Comparison of ENCODE assay signal across 26 mouse cellular contexts in the genomic region with DNA sequence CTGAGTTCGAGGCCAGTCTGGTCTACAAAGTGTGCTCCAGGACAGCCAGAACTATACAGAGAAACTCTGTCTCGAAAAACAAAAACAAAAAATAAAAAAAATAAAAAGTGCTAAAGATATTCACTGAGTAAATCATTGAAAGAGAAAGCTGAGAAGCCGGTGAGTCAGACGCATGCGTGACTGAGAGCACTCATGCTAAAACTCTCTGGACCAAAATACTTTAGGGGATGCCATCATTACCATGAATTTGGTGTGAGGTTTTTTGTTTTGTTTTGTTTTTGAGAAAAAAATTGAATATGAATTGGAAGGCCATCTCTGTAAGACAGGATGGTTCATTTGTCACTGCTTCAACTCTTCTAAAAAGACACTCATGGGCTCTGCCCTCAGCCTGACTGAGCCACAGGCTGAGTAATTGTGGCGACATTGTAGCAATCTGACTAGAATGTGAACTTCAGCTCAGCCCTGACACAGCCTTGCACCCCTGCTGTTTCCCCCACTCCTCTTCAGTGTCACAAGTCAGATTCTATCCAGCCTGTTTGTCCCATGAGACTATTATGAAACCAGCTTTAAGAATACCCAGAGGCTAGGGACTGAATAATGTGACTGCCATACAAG. TPM values are rescaled to one million over a fixed set of nuclear protein-coding genes. Genes with fewer than 3 reads are reported as not detected.
DNase-seq lines count a peak whose midpoint lies in the region; TF ChIP-seq lines count a peak whose summit lies in the region.
"Had no signal": no experiment of that assay in that cellular context is flagged by ENCODE, and none has a peak within 500 bp of the region (broad histone marks: within the 10 kb centered on the region; RNA-seq: fewer than 3 reads in every experiment).

No protein-coding gene starts in this region.

- no peak overlapping the region for H3K4me3 ChIP-seq in embryonic fibroblast, embryonic 13.5 days (ENCODE audit: insufficient read depth, low read length)
- H3K4me3 ChIP-seq: embryonic facial prominence, embryonic 10.5 days; embryonic facial prominence, embryonic 15.5 days; forebrain, embryonic 13.5 days; kidney, embryonic 15.5 days; liver, embryonic 12.5 days; megakaryocyte, embryonic 14.5 days; neural tube, embryonic 15.5 days had no signal

- no peak for TF ChIP-seq CTCF in embryonic fibroblast, embryonic 13.5 days (IDR thresholded peaks at IDR 0.05; ENCODE audit: borderline replicate concordance, insufficient read depth, low read length)

- peak; percentile 34 to 68 for DNase-seq in adrenal gland, adult (ENCODE audit: inconsistent age in 2 of 2, low spot score in 1 of 2)
- DNase-seq in adrenal gland, adult 18-20 months (ENCODE audit: low spot score in 2 of 2) = no peak
- peak; percentile 26 for DNase-seq in testis, postnatal 14 days (ENCODE audit: low spot score)
- DNase-seq in testis, postnatal 10 days (ENCODE audit: low spot score) = no peak
- no peak for DNase-seq in kidney, postnatal 14 days
- DNase-seq in layer of hippocampus, adult 11-12 months (ENCODE audit: low spot score) = no peak
- DNase-seq: adrenal gland, adult 8-10 months; cerebellum, adult 8-10 months; cerebellum, postnatal 25 days; gastrocnemius, postnatal 10 days; kidney, adult 18-20 months; kidney, postnatal 36 days; left cerebral cortex, postnatal 4 days; lung, adult 18-20 months; lung, postnatal 4 days; midbrain, embryonic 14.5 days; retina, postnatal 1 day; spleen, adult 18-20 months had no signal

- peak overlapping the region; percentile 93 for H3K27ac ChIP-seq in embryonic fibroblast, embryonic 13.5 days (ENCODE audit: insufficient read depth, low read length)
- H3K27ac ChIP-seq: embryonic facial prominence, embryonic 10.5 days; embryonic facial prominence, embryonic 15.5 days; forebrain, embryonic 13.5 days; kidney, embryonic 15.5 days; liver, embryonic 12.5 days; neural tube, embryonic 15.5 days had no signal

- no peak for TF ChIP-seq POLR2A in embryonic fibroblast, embryonic 13.5 days (IDR thresholded peaks at IDR 0.05; ENCODE audit: low read depth, low read length)

- H3K4me1 ChIP-seq in embryonic fibroblast, embryonic 13.5 days (ENCODE audit: control insufficient read depth, insufficient read depth, low read length) = no peaks in the 10 kb centered on the region
- H3K4me1 ChIP-seq: embryonic facial prominence, embryonic 10.5 days; embryonic facial prominence, embryonic 15.5 days; forebrain, embryonic 13.5 days; kidney, embryonic 15.5 days; liver, embryonic 12.5 days; neural tube, embryonic 15.5 days had no signal

RNA-seq across cellular contexts. Expression of a gene that starts 11.5 kb away (rescaled TPM):
- total RNA-seq in adrenal gland, adult 18-20 months (2021) = 100 to 1,000 TPM; 111 to 141 TPM
- 186 and 192 TPM in 2 replicates for polyA plus RNA-seq in embryonic fibroblast, embryonic 13.5 days (2011; ENCODE audit: insufficient read length, low read depth, missing spikeins)

Comparison
In these comparisons a context has a peak if more than half of its experiments do, and no peak if none do; other contexts are left out.
1. DNase-seq: peak in adrenal gland, adult (2 of 2) and testis, postnatal 14 days (single experiment); none in adrenal gland, adult 18-20 months (0 of 2), testis, postnatal 10 days (single experiment), kidney, postnatal 14 days (single experiment) and layer of hippocampus, adult 11-12 months (single experiment).